Mouse (Mus musculus) hindbrain, embryonic 15.5 days (tissue): Measurements from ENCODE around the gene Grn. TPM values are rescaled to one million over a fixed set of nuclear protein-coding genes. Genes with fewer than 3 reads are reported as not detected.

ENCODE experiments used
- ATAC-seq: fragments of 200-750 bp; cut with Nextera tagmentation; 2 replicates; pipeline ENCODE4 v1.8.0; 2017; ENCODE audit warnings: low read depth, moderate number of reproducible peaks, moderate TSS enrichment; ENCODE audit not compliant: low FRiP score
- H3K27ac ChIP-seq: fragments of 300-500 bp; sonication (generic); replicated peaks from 2 replicates; pipeline ENCODE4 v1.5.1; 2015; ENCODE audit warnings: mild to moderate bottlenecking, inconsistent platforms
- H3K27me3 ChIP-seq: fragments of 300-500 bp; sonication (generic); 2 replicates; pipeline ENCODE4 v1.6.1; 2015; ENCODE audit warnings: control low read depth, inconsistent platforms
- H3K36me3 ChIP-seq: fragments of 300-500 bp; sonication (generic); 2 replicates; pipeline ENCODE4 v1.6.1; 2015; ENCODE audit warnings: control low read depth, inconsistent platforms
- H3K4me1 ChIP-seq: fragments of 300-500 bp; sonication (generic); replicated peaks from 2 replicates; pipeline ENCODE4 v1.6.1; 2015; ENCODE audit warnings: control low read depth, inconsistent platforms
- H3K4me2 ChIP-seq: fragments of 300-500 bp; sonication (generic); 2 replicates; pipeline ENCODE4 v1.6.1; 2015; ENCODE audit warnings: moderate library complexity, mild to moderate bottlenecking, inconsistent platforms
- H3K4me3 ChIP-seq: fragments of 300-500 bp; sonication (generic); 2 replicates; pipeline ENCODE4 v1.5.1; 2015; ENCODE audit warnings: mild to moderate bottlenecking, inconsistent platforms
- H3K9ac ChIP-seq: fragments of 300-500 bp; sonication (generic); 2 replicates; pipeline ENCODE4 v1.6.1; 2015; ENCODE audit warnings: inconsistent platforms
- H3K9me3 ChIP-seq: fragments of 300-500 bp; sonication (generic); 2 replicates; pipeline ENCODE4 v1.6.1; 2016; ENCODE audit warnings: control low read depth, inconsistent platforms
- whole genome bisulfite sequencing: fragments of 180-500 bp; shearing (Covaris S2); methylation state at CpG from one replicate; pipeline ENCODE4 v1.1.7; 2015; 5-methylcytosine and 5-hydroxymethylcytosine counted together
- polyA plus RNA-seq: library from polyadenylated mRNA; unstranded; fragments of >200 nt; fragmentation: Nextera tagmentation; extraction: Ambion mirVana; gene quantifications from 2 replicates; pipeline ENCODE4 v1.2.1, GENCODE M21; 2015

Grn gene
- polyA plus RNA-seq, 1 experiment from 2014 or later, result 85.7 TPM

DNA sequence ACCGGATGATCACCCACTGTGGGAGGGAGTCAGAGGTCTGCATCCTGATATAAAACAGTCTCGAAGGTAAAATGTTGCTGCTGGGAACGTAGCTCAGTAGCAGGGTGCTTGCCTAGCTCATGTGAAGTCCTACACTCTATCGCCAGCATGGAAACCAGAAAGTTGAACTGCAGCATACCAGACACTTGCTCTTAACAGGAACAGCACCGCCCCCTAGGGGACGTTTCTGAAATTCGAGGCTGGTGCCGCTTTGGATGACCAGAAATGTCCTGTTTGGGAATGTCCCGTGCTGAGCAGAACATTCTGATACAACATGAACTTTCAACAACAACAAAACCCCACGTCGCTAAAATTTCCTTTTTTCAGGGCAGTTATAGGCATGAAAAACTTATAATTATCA is 18.4 kb upstream of the Grn start:
- ATAC-seq, result no peak
- Histone ChIP-seq H3K9ac (no peak overlapping the region), H3K4me2 (no peak overlapping the region), H3K9me3 (no peaks in the 10 kb centered on the region), H3K4me3 (no peak overlapping the region), H3K27me3 (no peaks in the 10 kb centered on the region), H3K36me3 (no peaks in the 10 kb centered on the region), H3K4me1 (peaks cover 13% of the 10 kb centered on the region), H3K27ac (no peak overlapping the region)
- 6% methylated on average over 11 of the region's 11 CpGs for WGBS

DNA sequence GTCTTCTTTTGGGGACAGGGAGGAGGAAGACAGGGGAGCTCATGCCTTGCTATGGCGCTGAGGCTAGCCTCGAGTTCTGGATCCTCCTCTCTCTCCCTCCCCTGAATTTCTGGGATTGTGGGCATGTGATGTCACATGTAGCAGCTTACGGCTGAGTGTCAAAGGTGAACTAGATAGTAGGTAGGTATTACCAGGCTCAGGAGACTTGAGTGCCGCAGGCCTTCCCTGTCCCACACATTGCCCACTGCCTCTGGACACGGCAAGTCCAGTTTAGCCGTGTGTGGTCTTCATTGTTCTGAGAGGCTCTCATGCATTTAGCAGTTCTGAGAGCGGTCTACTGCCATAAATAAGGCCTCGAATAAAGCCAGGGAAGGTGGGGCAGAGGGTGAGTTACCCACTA is 17.1 kb upstream of the Grn start:
- no peaks in the 10 kb centered on the region for H3K27me3 ChIP-seq
- H3K27ac ChIP-seq, result no peak overlapping the region
- no peaks in the 10 kb centered on the region for H3K9me3 ChIP-seq
- H3K9ac ChIP-seq, result no peak overlapping the region
- H3K4me1 ChIP-seq, result peaks cover 7% of the 10 kb centered on the region
- no peak for ATAC-seq
- H3K4me3 ChIP-seq, result no peak overlapping the region
- no peak overlapping the region for H3K4me2 ChIP-seq
- 79% methylated on average over 8 of the region's 8 CpGs for WGBS
- no peaks in the 10 kb centered on the region for H3K36me3 ChIP-seq

DNA sequence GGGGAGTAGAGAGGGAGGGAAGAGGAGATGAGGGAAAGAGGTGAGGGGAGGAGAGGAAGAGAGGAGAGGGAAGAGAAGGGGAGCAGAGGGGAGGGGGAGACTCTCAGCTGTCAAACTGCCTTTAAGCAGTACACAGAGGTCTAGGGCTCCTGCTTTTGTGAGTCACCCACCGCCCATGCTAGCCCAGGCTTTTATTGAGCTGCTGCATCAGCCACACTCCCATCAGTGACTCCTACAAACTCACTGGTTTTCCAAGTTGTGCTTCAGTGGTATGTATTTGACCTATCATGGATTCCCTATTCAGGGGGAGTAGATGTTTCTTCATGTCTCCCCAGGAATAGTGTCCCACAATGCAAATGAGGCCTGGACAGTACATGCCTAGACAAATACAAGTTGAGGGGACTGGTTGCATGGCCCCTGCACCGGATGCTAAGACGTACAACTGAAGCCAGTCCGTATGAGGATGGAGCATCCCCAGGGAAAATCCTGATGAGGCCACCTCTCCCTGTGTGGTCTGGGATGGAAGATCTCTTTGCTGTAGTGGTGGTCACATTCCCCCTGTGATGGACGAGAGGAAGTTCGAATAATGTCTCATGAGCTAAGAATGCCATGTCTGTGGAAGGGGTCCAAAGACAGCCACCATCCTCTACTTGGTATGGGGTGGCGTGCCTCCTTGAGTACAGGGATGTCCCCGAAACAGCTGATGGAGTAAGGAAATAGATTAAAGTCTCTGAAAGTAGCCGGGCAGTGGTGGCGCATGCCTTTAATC is 14.9 kb upstream of the Grn start:
- H3K4me1 ChIP-seq, result no peaks in the 10 kb centered on the region
- H3K36me3 ChIP-seq, result no peaks in the 10 kb centered on the region
- no peak overlapping the region for H3K27ac ChIP-seq
- ATAC-seq, result no peak
- no peaks in the 10 kb centered on the region for H3K9me3 ChIP-seq
- no peaks in the 10 kb centered on the region for H3K27me3 ChIP-seq
- H3K4me2 ChIP-seq, result no peak overlapping the region
- 72% methylated on average over 10 of the region's 10 CpGs for WGBS
- H3K4me3 ChIP-seq, result no peak overlapping the region
- H3K9ac ChIP-seq, result no peak overlapping the region

DNA sequence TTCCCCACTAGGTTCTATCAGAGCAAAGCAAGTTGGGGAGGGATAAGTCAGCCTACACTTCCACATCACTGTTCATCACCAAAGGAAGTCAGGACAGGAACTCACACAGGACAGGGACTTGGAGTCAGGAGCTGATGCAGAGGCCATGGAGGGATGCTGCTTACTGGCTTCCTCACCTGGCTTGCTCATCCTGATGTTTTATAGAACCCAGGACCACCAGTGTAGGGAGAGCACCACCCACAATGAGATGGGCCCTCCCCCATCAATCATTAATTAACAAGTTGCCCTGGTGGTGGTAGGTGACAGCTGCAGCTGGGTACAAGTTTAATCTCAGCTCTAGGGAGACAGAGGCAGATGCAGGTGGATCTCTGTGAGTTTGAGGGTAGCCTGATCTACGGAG is 13.0 kb upstream of the Grn start:
- no peaks in the 10 kb centered on the region for H3K27me3 ChIP-seq
- no peak for ATAC-seq
- H3K36me3 ChIP-seq, result no peaks in the 10 kb centered on the region
- no peak overlapping the region for H3K4me3 ChIP-seq
- H3K9ac ChIP-seq, result no peak overlapping the region
- no peaks in the 10 kb centered on the region for H3K9me3 ChIP-seq
- H3K27ac ChIP-seq, result no peak overlapping the region
- H3K4me2 ChIP-seq, result no peak overlapping the region
- 79% methylated on average over 1 of the region's 1 CpGs for WGBS
- no peaks in the 10 kb centered on the region for H3K4me1 ChIP-seq

DNA sequence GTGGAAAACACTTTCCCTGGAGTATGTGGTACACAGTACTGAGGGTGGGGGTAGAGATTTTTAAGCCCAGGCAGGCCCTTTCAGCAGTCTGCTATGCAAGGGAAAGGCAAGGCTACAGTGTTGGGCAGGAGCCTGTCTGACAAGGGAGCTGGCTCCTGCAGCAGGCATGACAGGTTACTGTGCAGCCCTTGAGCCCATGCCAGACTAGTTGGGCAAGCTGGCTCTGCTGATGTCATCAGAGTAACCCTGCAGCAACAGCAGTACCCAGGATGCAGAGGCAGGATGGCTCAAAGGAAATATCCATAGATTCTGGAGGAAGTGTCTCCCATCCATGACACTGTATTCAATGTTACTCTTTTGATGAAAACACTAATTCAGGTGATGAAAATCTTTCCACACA is 11.2 kb upstream of the Grn start:
- Histone ChIP-seq H3K9ac (no peak overlapping the region), H3K36me3 (no peaks in the 10 kb centered on the region), H3K27ac (no peak overlapping the region), H3K4me3 (no peak overlapping the region), H3K4me2 (no peak overlapping the region), H3K9me3 (no peaks in the 10 kb centered on the region), H3K4me1 (no peaks in the 10 kb centered on the region), H3K27me3 (no peaks in the 10 kb centered on the region)
- no peak for ATAC-seq

DNA sequence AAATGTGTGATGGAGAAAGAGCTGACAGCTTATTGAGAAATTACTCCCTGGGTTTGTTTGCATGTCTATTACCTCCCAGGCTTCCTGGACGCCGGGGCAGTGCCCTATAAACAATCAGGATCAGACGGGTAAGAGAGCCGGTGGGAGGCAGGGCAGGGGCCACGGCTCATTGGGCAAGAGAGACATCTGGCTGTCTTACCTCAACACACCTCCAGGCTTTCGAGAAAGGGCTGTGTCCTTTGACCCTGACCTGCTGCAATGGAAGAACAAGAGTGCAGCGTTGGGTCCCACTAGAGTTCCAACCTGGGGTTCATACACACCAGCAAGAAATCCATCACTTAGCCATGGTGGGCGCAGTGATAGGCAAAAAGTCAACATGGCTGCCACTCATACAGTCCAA is 8.6 kb upstream of the Grn start:
- no peak for ATAC-seq
- Histone ChIP-seq H3K27me3 (no peaks in the 10 kb centered on the region), H3K4me3 (no peak overlapping the region), H3K4me2 (no peak overlapping the region), H3K36me3 (no peaks in the 10 kb centered on the region), H3K9me3 (no peaks in the 10 kb centered on the region), H3K9ac (no peak overlapping the region), H3K4me1 (no peaks in the 10 kb centered on the region), H3K27ac (no peak overlapping the region)
- 69% methylated on average over 8 of the region's 8 CpGs for WGBS

DNA sequence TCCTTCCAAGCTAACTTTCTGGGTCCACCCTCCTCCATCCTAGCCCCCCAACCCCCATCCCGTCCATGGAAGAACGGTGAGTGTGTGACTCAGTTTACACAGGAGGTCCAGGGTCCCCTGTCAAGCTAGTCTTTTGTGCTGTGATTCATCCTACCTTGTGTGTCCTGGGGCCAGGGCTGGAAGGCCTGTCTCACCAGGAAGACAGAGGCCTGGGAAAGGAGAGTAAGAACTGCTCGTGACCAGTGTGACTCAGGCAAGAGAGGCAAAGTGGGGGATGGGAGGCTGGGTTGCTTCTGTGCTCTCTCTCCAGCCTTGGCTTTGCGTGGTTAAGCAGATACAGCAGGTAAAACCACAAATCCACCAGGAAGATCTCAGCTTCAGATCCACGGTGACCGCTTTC is 5.4 kb upstream of the Grn start:
- H3K4me2 ChIP-seq, result no peak overlapping the region
- no peak overlapping the region for H3K9ac ChIP-seq
- H3K9me3 ChIP-seq, result no peaks in the 10 kb centered on the region
- no peak overlapping the region for H3K27ac ChIP-seq
- no peaks in the 10 kb centered on the region for H3K27me3 ChIP-seq
- H3K4me3 ChIP-seq, result no peak overlapping the region
- H3K4me1 ChIP-seq, result peaks cover 3% of the 10 kb centered on the region
- 83% methylated on average over 6 of the region's 6 CpGs for WGBS
- ATAC-seq, result no peak
- no peaks in the 10 kb centered on the region for H3K36me3 ChIP-seq

DNA sequence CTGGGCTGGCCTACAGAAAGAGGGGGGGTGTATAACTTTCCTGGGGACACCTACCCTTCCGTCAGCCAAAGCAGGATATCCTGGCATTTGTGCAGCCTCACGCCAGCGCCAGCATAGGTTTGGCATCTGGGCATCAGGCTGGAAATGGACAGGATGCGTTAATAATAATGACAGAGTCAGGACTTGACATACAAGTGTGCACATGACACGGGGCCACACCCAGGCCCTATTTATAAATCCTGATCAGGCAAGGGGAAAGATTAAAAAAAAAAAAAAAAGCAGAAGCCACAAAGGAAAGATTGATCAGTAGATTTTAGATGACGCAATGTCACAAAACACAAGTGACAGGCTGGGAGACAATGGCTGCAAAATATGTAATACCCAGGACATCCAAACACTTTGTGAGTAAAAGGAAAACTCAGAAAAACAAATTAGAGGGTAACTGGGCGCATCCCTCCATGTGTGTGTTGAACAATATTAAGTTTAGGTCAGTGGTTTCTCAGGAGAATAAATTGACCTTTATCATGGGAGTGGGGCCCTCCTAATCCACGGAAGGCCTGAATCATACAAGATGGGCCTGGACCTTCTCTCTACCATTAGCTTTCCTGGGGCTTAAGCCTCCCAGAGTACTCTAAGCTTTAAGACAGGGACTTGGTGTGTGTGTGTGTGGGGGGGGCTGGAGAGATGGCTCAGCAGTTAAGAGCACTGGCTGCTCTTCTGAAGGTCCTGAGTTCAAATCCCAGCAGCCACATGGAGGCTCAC is 4.4 kb upstream of the Grn start:
- H3K4me1 ChIP-seq, result peaks cover 9% of the 10 kb centered on the region
- H3K9me3 ChIP-seq, result no peaks in the 10 kb centered on the region
- no peaks in the 10 kb centered on the region for H3K27me3 ChIP-seq
- H3K27ac ChIP-seq, result no peak overlapping the region
- 87% methylated on average over 8 of the region's 8 CpGs for WGBS
- H3K36me3 ChIP-seq, result no peaks in the 10 kb centered on the region
- H3K4me2 ChIP-seq, result no peak overlapping the region
- no peak overlapping the region for H3K9ac ChIP-seq
- no peak overlapping the region for H3K4me3 ChIP-seq
- ATAC-seq, result no peak

DNA sequence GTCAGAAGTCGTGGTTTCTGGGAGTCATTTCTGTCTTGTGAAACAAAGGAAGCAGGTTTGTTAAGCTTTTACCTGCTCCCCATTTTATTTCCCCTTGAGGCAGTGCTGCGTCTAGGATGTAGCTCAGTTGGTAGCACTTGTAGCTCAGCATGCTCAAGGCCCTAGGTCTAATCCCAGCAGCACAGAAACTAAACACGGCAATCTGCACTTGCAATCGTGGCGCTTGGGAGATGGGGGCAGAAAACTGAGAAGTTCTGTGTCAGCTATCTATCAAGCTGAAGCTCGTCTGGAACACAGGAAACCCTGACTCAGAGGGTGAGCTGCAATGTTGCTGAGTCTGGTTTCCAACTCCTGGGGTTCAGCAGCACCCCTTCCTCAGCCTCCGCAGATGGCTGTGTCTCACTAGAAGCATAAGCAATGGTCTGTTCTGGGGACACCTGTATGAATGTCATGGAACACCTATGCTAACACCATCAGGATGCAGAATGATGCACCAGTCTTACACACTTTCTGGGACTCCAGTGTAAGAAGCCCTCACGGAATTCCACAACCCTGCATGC is 1.1 kb upstream of the Grn start:
- Histone ChIP-seq H3K4me1 (peaks cover 28% of the 10 kb centered on the region), H3K27ac (no peak overlapping the region), H3K9me3 (no peaks in the 10 kb centered on the region), H3K4me3 (no peak overlapping the region), H3K9ac (no peak overlapping the region; the same call in 1 of the 2 replicates), H3K27me3 (no peaks in the 10 kb centered on the region), H3K36me3 (no peaks in the 10 kb centered on the region), H3K4me2 (peak overlapping the region; percentile 95)
- no peak for ATAC-seq
- 71% methylated on average over 8 of the region's 8 CpGs for WGBS

DNA sequence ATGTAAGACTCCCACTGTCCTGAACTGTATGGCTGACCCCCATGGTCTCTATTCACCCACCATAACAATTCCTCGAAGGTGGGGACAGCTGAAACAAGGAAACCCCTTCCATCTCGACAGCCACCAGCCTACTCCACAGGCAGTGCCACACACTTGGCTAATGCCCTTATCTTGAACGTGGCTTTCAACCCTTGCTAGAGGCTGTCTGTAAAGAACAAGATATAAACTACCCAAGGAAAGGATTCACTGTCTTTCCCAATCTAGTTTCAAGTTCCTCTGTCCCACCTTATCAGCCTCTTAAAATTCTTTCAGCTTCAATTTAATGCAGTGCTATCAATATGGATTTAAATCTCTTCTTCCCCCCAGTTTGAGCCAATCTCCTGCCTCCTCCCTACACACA is 564 bp upstream of the Grn start:
- peak overlapping the region; percentile 72 for H3K4me3 ChIP-seq
- H3K27ac ChIP-seq, result 0 out of 2 replicates have a peak overlapping the region, but pooled peaks have one; percentile 61
- H3K27me3 ChIP-seq, result no peaks in the 10 kb centered on the region
- peaks cover 31% of the 10 kb centered on the region for H3K4me1 ChIP-seq
- no peaks in the 10 kb centered on the region for H3K9me3 ChIP-seq
- H3K36me3 ChIP-seq, result 0 out of 2 replicates have a peak, but pooled peaks cover under 1% of the 10 kb centered on the region
- H3K4me2 ChIP-seq, result peak overlapping the region; percentile 95
- ATAC-seq, result no peak
- peak overlapping the region; percentile 47 for H3K9ac ChIP-seq
- 54% methylated on average over 3 of the region's 3 CpGs for WGBS

DNA sequence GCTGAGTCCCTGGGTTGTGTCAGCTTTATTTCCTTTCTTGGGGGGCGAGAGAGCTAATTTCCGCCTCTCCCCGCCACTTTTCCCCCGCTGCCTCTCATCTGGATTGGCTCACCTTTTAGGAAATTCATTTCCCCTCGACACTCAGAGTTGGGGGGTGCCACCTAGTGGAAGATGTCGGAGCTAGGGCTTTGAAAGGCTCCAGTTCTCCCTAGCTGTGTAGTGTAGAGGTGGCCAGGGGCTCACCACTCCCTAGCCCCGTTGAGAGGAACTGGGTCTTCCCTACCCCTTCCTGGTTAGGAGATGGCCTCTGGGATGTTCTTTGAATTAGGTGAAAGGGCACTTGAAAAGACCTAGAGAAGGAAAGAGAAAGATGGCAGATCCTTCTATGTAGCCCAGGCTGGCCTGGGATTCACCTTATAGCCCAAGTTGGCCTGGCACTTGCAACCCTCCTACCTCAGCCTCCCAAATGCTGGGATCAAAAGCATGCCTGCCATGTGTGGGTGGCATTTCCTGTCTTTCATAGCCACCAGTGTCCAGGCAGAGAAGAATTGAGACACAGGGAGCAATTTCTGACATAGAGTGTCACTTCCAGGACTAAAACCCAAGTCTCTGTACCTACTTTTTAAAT is 1.0 kb downstream of the Grn start:
- H3K9ac ChIP-seq, result peak overlapping the region; percentile 63
- peak overlapping the region; percentile 95 for H3K4me2 ChIP-seq
- H3K36me3 ChIP-seq, result peaks cover 15% of the 10 kb centered on the region
- peak overlapping the region; percentile 72 for H3K4me3 ChIP-seq
- H3K27ac ChIP-seq, result peak overlapping the region; percentile 69
- H3K4me1 ChIP-seq, result peaks cover 31% of the 10 kb centered on the region
- no peaks in the 10 kb centered on the region for H3K27me3 ChIP-seq
- peak; percentile 43; the same call in 1 of the 2 replicates for ATAC-seq
- H3K9me3 ChIP-seq, result no peaks in the 10 kb centered on the region
- 0% methylated on average over 7 of the region's 7 CpGs for WGBS

DNA sequence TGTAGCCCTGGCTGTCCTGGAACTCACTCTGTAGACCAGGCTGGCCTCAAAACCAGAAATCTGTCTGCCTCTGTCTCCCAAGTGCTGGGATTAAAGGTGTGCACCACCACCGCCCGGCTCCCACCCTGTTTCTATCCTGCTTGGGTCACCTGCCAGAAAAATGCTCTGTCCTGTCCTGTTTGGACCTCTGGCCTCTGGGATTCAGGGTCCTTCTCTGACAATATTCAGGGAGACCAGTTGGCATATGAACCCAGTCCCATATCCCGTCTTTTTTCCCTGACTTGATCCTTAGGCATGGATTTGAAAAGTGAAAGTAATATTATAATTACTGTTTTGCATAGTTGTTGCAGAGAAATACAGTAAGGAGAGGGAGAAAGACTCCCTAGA is 1.6 kb downstream of the Grn start:
- Histone ChIP-seq H3K9me3 (no peaks in the 10 kb centered on the region), H3K27ac (no peak overlapping the region), H3K36me3 (peaks cover 20% of the 10 kb centered on the region), H3K27me3 (no peaks in the 10 kb centered on the region), H3K4me2 (no peak overlapping the region), H3K4me1 (peaks cover 31% of the 10 kb centered on the region), H3K4me3 (no peak overlapping the region), H3K9ac (no peak overlapping the region)
- no peak for ATAC-seq
- 81% methylated on average over 3 of the region's 3 CpGs for WGBS
